Mouse (Mus musculus) midbrain, embryonic 15.5 days (tissue): ENCODE measurements at regions not wholly inside any gene's neighbourhood (a gene's known extent, or its start where the extent isn't known, plus 50 kb on each side); places are given as distances from the start of the nearest gene placed in this dataset.

Experiments used
- ATAC-seq: fragments of 200-750 bp; cut with Nextera tagmentation; replicated peaks from 2 replicates; pipeline ENCODE4 v1.8.0; 2017; ENCODE audit warnings: moderate TSS enrichment
- H3K27ac ChIP-seq: fragments of 300-500 bp; sonication (generic); 2 replicates; pipeline ENCODE4 v1.5.1; 2015; ENCODE audit warnings: mild to moderate bottlenecking, inconsistent platforms
- H3K27me3 ChIP-seq: fragments of 300-500 bp; sonication (generic); replicated peaks from 2 replicates; pipeline ENCODE4 v1.6.1; 2015; ENCODE audit warnings: inconsistent platforms
- H3K36me3 ChIP-seq: fragments of 300-500 bp; sonication (generic); replicated peaks from 2 replicates; pipeline ENCODE4 v1.6.1; 2015; ENCODE audit warnings: inconsistent platforms
- H3K4me1 ChIP-seq: fragments of 300-500 bp; sonication (generic); 2 replicates; pipeline ENCODE4 v1.6.1; 2015; ENCODE audit warnings: inconsistent platforms
- H3K4me2 ChIP-seq: fragments of 300-500 bp; sonication (generic); 2 replicates; pipeline ENCODE4 v1.6.1; 2015; ENCODE audit warnings: inconsistent platforms, mild to moderate bottlenecking, moderate library complexity
- H3K4me3 ChIP-seq: fragments of 300-500 bp; sonication (generic); 2 replicates; pipeline ENCODE4 v1.5.1; 2015; ENCODE audit warnings: mild to moderate bottlenecking, inconsistent platforms
- H3K9ac ChIP-seq: fragments of 300-500 bp; sonication (generic); 2 replicates; pipeline ENCODE4 v1.6.1; 2015; ENCODE audit warnings: mild to moderate bottlenecking, inconsistent platforms
- H3K9me3 ChIP-seq: fragments of 300-500 bp; sonication (generic); 2 replicates; pipeline ENCODE4 v1.6.1; 2016; ENCODE audit warnings: inconsistent platforms
- WGBS: fragments of 180-500 bp; shearing (Covaris S2); methylation state at CpG from one replicate; pipeline ENCODE4 v1.1.7; 2015; ENCODE audit warnings: mixed read lengths; 5-methylcytosine and 5-hydroxymethylcytosine counted together

DNA sequence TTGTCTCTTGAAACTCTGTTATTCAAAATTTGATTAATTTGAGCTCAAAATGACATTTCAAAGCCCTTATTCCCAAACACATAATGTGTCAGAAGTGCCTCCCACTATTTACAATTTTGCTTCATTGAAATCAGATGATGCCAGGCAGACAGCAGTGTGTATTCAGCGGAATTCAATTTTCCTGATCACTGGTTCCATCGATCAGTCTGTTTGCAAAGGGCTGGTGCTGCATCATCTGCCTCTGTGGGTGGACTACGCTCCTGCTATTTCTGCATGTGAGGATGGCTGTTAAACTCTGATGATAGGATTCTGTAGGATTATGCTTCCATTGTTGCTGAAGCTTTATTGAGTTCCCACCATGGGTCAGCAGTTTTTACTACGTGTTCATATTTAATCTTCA lies 149.0 kb upstream of the Masp1 start:
- no peak overlapping the region for H3K4me2 ChIP-seq
- H3K9me3 ChIP-seq = no peaks in the 10 kb centered on the region
- H3K27me3 ChIP-seq = no peaks in the 10 kb centered on the region
- WGBS = 66% methylated on average over 4 of the region's 4 CpGs
- no peak overlapping the region for H3K9ac ChIP-seq
- ATAC-seq = no peak
- H3K4me1 ChIP-seq = 0 out of 2 replicates have a peak, but pooled peaks cover 4% of the 10 kb centered on the region
- H3K36me3 ChIP-seq = no peaks in the 10 kb centered on the region
- no peak overlapping the region for H3K4me3 ChIP-seq
- no peak overlapping the region for H3K27ac ChIP-seq
